Mouse (Mus musculus) forebrain, postnatal 0 days (tissue): Measurements from ENCODE around the gene Chkb. TPM values are rescaled to one million over a fixed set of nuclear protein-coding genes. Genes with fewer than 3 reads are reported as not detected.

Experiments
- ATAC-seq: fragments of 200-750 bp; cut with Nextera tagmentation; 2 replicates; pipeline ENCODE4 v1.8.0; 2017; ENCODE audit warnings: mild to moderate bottlenecking, moderate library complexity
- DNase-seq: peaks from one replicate; pipeline ENCODE4 v3.0.0-alpha.2; 2015
- H3K27ac ChIP-seq: fragments of 300-500 bp; sonication (generic); 2 replicates; pipeline ENCODE4 v1.5.1; 2014; ENCODE audit warnings: low read depth, mild to moderate bottlenecking, antibody characterized with exemption, low read length, moderate library complexity, mixed read lengths
- H3K27me3 ChIP-seq: fragments of 300-500 bp; sonication (generic); 2 replicates; pipeline ENCODE4 v1.6.1; 2014; ENCODE audit warnings: mild to moderate bottlenecking, low read length, mixed read lengths; ENCODE audit not compliant: insufficient read depth
- H3K36me3 ChIP-seq: fragments of 300-500 bp; sonication (generic); 2 replicates; pipeline ENCODE4 v1.6.1; 2014; ENCODE audit warnings: mild to moderate bottlenecking, moderate library complexity; ENCODE audit not compliant: insufficient read depth
- H3K4me1 ChIP-seq: fragments of 300-500 bp; sonication (generic); 2 replicates; pipeline ENCODE4 v1.6.1; 2014; ENCODE audit warnings: antibody characterized with exemption; ENCODE audit not compliant: insufficient read depth
- H3K4me2 ChIP-seq: fragments of 300-500 bp; sonication (generic); 2 replicates; pipeline ENCODE4 v1.6.1; 2014; ENCODE audit warnings: low read depth, mild to moderate bottlenecking, moderate library complexity
- H3K4me3 ChIP-seq: fragments of 300-500 bp; sonication (generic); 2 replicates; pipeline ENCODE4 v1.5.1; 2014; ENCODE audit warnings: low read depth, low read length, mixed read lengths
- H3K9ac ChIP-seq: fragments of 300-500 bp; sonication (generic); 2 replicates; pipeline ENCODE4 v1.6.1; 2014; ENCODE audit warnings: mild to moderate bottlenecking
- H3K9me3 ChIP-seq: fragments of 300-500 bp; sonication (generic); 2 replicates; pipeline ENCODE4 v1.6.1; 2016; ENCODE audit warnings: low read length
- CTCF ChIP-seq: sonication (generic); IDR thresholded peaks from 2 replicates; pipeline ENCODE4 v1.5.1; 2016; ENCODE audit warnings: antibody characterized with exemption, control low read depth, low read depth
- WGBS: fragments of 180-500 bp; shearing (Covaris S2); extraction: QIAGEN DNeasy Blood & Tissue Kit; methylation state at CpG from one replicate; pipeline ENCODE4 v1.1.7; 2014; 5-methylcytosine and 5-hydroxymethylcytosine counted together
- polyA plus RNA-seq: library from polyadenylated mRNA; unstranded; fragments of >200 nt; fragmentation: Nextera tagmentation; extraction: Ambion mirVana; gene quantifications from 2 replicates; pipeline ENCODE4 v1.2.1, GENCODE M21; 2015
- total RNA-seq: library from RNA; depleted of rRNA; stranded (reverse); fragments of >200 nt; gene quantifications from 2 replicates; pipeline ENCODE4 v1.2.3, GENCODE M21; 2014

Chkb gene
- total and polyA plus RNA-seq, 2 experiments from 2014 or later, result 56.9 to 92.4 TPM

- no peak for TF ChIP-seq CTCF
- H3K9me3 ChIP-seq, result no peaks in the 10 kb centered on the region
- no peak overlapping the region for H3K4me3 ChIP-seq
- H3K27me3 ChIP-seq, result no peaks in the 10 kb centered on the region
- 83% methylated on average over 10 of the region's 10 CpGs for WGBS
- ATAC-seq, result no peak
- H3K36me3 ChIP-seq, result peaks cover 28% of the 10 kb centered on the region
- H3K27ac ChIP-seq, result no peak overlapping the region
- peaks cover 10% of the 10 kb centered on the region; the same call in 1 of the 2 replicates for H3K4me1 ChIP-seq
- no peak overlapping the region for H3K4me2 ChIP-seq
- no peak overlapping the region for H3K9ac ChIP-seq
- no peak for DNase-seq
Measured at GRCm38 (mm10) chr15:89426716-89427115, 3.0 kb downstream of the Chkb start.

GRCm38 (mm10) chr15:89425711-89426121, 4.0 kb downstream of the Chkb start, which contains the start of gene Cpt1b:
Gene Cpt1b (minus strand): TSS chr15:89425863.
- ATAC-seq, result no peak

GRCm38 (mm10) chr15:89424621-89425020, 5.1 kb downstream of the Chkb start:
- no peak overlapping the region for H3K9ac ChIP-seq
- H3K4me1 ChIP-seq, result peaks cover 7% of the 10 kb centered on the region; the same call in 1 of the 2 replicates
- WGBS, result 81% methylated on average over 8 of the region's 8 CpGs
- ATAC-seq (no peak), DNase-seq (no peak)
- no peak for TF ChIP-seq CTCF
- no peak overlapping the region for H3K4me2 ChIP-seq
- no peak overlapping the region for H3K4me3 ChIP-seq
- no peaks in the 10 kb centered on the region for H3K27me3 ChIP-seq
- H3K9me3 ChIP-seq, result no peaks in the 10 kb centered on the region
- H3K36me3 ChIP-seq, result peaks cover 31% of the 10 kb centered on the region
- H3K27ac ChIP-seq, result no peak overlapping the region

More at GRCm38 (mm10) chr15:89425711-89426121, 4.0 kb downstream of the Chkb start, which contains the start of gene Cpt1b:
- no peak within 1 kb of the TSS for H3K4me2 ChIP-seq
- no peaks in the 10 kb centered on the region for H3K9me3 ChIP-seq
- DNase-seq, result no peak
- H3K27me3 ChIP-seq, result no peaks in the 10 kb centered on the region
- TF ChIP-seq CTCF, result no peak
- 47% methylated on average over 6 of the region's 6 CpGs for WGBS
- no peak within 1 kb of the TSS for H3K9ac ChIP-seq
- H3K4me3 ChIP-seq, result no peak within 1 kb of the TSS
- peaks cover 28% of the 10 kb centered on the region for H3K36me3 ChIP-seq
- no peak within 1 kb of the TSS for H3K27ac ChIP-seq
- peaks cover 10% of the 10 kb centered on the region; the same call in 1 of the 2 replicates for H3K4me1 ChIP-seq

- no peak overlapping the region for H3K4me2 ChIP-seq
- no peak overlapping the region for H3K9ac ChIP-seq
- WGBS, result 93% methylated on average over 9 of the region's 9 CpGs
- H3K27me3 ChIP-seq, result no peaks in the 10 kb centered on the region
- no peaks in the 10 kb centered on the region for H3K9me3 ChIP-seq
- peaks cover 32% of the 10 kb centered on the region for H3K36me3 ChIP-seq
- H3K4me1 ChIP-seq, result no peaks in the 10 kb centered on the region
- ATAC-seq, result no peak
- no peak overlapping the region for H3K27ac ChIP-seq
- no peak overlapping the region for H3K4me3 ChIP-seq
- TF ChIP-seq CTCF, result no peak
- no peak for DNase-seq
Measured at GRCm38 (mm10) chr15:89421938-89422337, 7.8 kb downstream of the Chkb start.

GRCm38 (mm10) chr15:89415282-89415681, 14.4 kb downstream of the Chkb start:
- WGBS, result 89% methylated on average over 8 of the region's 8 CpGs
- Histone ChIP-seq H3K4me3 (no peak overlapping the region), H3K9ac (no peak overlapping the region), H3K4me1 (no peaks in the 10 kb centered on the region), H3K27ac (no peak overlapping the region), H3K4me2 (no peak overlapping the region), H3K27me3 (no peaks in the 10 kb centered on the region), H3K9me3 (no peaks in the 10 kb centered on the region), H3K36me3 (peaks cover 11% of the 10 kb centered on the region; the same call in 1 of the 2 replicates)
- DNase-seq (no peak), ATAC-seq (no peak)
- TF ChIP-seq CTCF, result no peak

GRCm38 (mm10) chr15:89410118-89410517, 19.6 kb downstream of the Chkb start, which contains the start of gene Syce3:
Gene Syce3 (minus strand): TSS chr15:89410503.
- no peaks in the 10 kb centered on the region for H3K4me1 ChIP-seq
- TF ChIP-seq CTCF, result no peak
- no peak within 1 kb of the TSS for H3K4me3 ChIP-seq
- WGBS, result 92% methylated on average over 24 of the region's 24 CpGs
- no peaks in the 10 kb centered on the region for H3K36me3 ChIP-seq
- H3K9me3 ChIP-seq, result peaks cover 5% of the 10 kb centered on the region; the same call in 1 of the 2 replicates
- H3K4me2 ChIP-seq, result no peak within 1 kb of the TSS
- H3K9ac ChIP-seq, result no peak within 1 kb of the TSS
- no peaks in the 10 kb centered on the region for H3K27me3 ChIP-seq
- DNase-seq, result no peak
- ATAC-seq, result no peak
- no peak within 1 kb of the TSS for H3K27ac ChIP-seq

GRCm38 (mm10) chr15:89406691-89407090, 23.0 kb downstream of the Chkb start:
- Histone ChIP-seq H3K27me3 (no peaks in the 10 kb centered on the region), H3K4me3 (no peak overlapping the region), H3K9me3 (peaks cover 5% of the 10 kb centered on the region; the same call in 1 of the 2 replicates), H3K4me1 (no peaks in the 10 kb centered on the region), H3K9ac (no peak overlapping the region), H3K4me2 (no peak overlapping the region), H3K27ac (no peak overlapping the region), H3K36me3 (no peaks in the 10 kb centered on the region)
- DNase-seq (no peak), ATAC-seq (no peak)
- no peak for TF ChIP-seq CTCF
